Mouse (Mus musculus): Measurements from ENCODE around the gene Trim7.

The Trim7 gene

DNA sequence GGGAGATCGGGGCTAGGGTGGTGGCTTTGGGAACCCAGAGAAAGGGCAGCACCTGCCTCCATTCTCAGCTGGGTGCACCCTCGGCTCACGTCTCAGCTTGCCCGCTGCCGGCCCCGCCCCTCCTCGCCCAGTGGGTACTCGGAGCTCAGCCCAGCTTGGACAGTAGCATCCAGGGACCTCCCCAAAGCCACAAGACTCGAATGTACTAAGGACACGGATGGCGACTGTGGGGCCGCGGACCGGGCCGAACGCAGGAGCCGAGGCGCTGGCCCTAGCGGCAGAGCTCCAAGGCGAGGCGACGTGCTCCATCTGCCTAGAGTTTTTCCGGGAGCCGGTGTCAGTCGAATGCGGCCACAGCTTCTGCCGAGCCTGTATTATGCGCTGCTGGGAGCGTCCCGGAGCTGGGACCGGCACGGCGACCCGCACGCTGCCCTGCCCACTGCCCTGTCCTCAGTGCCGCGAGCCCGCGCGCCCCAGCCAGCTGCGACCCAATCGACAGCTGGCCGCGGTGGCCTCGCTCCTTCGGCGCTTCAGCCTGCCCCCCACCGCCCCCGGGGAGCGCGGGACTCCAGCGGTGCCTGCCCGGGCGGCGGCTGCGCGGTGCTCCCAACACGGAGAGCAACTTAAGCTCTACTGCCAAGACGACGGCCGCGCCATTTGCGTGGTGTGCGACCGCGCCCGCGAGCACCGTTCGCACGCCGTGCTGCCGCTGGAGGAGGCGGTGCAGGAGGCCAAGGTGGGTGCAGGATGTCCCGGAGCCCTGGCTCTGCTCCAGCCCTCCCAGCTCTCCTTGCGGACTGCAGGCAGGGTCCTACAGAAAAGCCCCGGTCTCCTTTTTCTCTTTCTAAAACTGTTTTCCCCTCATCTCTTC is 11.6 kb downstream of the Trim7 start:
- Histone ChIP-seq H3K36me3 (ENCODE audit: insufficient read depth, low read length) (no peaks in the 10 kb centered on the region), H3K4me1 (replicated peaks; ENCODE audit: low read depth, low read length) (peaks cover 52% of the 10 kb centered on the region), H3K27me3 (ENCODE audit: insufficient read depth, low read length) (peaks cover 44% of the 10 kb centered on the region), H3K9me3 (ENCODE audit: low read length) (no peaks in the 10 kb centered on the region), H3K4me3 (replicated peaks; ENCODE audit: low read length) (peak overlapping the region; percentile 88)
- TF ChIP-seq NANOG (IDR thresholded peaks at IDR 0.05; ENCODE audit: borderline replicate concordance, low read length), result no peak
- no peak for TF ChIP-seq POU5F1 (IDR thresholded peaks at IDR 0.05; ENCODE audit: borderline replicate concordance, low read length)
- TF ChIP-seq CTCF (conservative IDR thresholded peaks at IDR 0.05; ENCODE audit: low read length), result no peak

DNA sequence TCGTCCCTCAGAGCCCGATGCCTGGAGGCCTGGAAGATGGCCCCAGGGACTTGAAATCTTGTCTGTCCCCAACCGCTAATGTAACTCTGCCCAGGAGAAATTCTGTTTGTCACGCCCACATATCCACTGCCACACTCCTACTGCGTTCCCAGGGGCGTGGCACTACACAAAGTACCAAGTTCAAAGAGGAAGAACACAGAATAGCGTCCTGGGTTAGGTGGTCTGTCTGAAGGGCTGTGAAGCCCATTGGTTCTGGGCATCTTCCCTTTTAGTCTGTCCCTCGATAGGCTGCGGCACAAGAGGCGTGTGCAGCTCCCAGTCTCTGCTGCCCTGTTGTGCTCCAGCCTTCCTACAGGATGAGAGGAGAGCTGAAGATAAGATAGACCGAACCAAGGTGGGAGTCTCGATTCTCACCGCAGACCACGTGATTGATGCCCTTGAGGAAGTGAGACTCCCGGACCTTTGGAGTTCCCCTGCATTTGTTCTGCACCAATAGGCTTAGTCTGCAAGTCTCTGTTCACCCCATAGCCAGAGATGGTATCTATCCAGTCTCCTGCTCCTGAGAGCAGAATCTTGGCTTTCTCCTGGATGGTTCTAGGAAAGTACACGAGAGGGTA is 12.3 kb downstream of the Trim7 start:
- Histone ChIP-seq H3K4me1 (replicated peaks; ENCODE audit: low read depth, low read length) (peaks cover 52% of the 10 kb centered on the region), H3K9me3 (ENCODE audit: low read length) (no peaks in the 10 kb centered on the region), H3K4me3 (replicated peaks; ENCODE audit: low read length) (peak overlapping the region; percentile 88), H3K36me3 (ENCODE audit: insufficient read depth, low read length) (no peaks in the 10 kb centered on the region), H3K27me3 (ENCODE audit: insufficient read depth, low read length) (peaks cover 45% of the 10 kb centered on the region)
- no peak for TF ChIP-seq CTCF (conservative IDR thresholded peaks at IDR 0.05; ENCODE audit: low read length)
- TF ChIP-seq POU5F1 (IDR thresholded peaks at IDR 0.05; ENCODE audit: borderline replicate concordance, low read length), result no peak
- TF ChIP-seq NANOG (IDR thresholded peaks at IDR 0.05; ENCODE audit: borderline replicate concordance, low read length), result no peak

DNA sequence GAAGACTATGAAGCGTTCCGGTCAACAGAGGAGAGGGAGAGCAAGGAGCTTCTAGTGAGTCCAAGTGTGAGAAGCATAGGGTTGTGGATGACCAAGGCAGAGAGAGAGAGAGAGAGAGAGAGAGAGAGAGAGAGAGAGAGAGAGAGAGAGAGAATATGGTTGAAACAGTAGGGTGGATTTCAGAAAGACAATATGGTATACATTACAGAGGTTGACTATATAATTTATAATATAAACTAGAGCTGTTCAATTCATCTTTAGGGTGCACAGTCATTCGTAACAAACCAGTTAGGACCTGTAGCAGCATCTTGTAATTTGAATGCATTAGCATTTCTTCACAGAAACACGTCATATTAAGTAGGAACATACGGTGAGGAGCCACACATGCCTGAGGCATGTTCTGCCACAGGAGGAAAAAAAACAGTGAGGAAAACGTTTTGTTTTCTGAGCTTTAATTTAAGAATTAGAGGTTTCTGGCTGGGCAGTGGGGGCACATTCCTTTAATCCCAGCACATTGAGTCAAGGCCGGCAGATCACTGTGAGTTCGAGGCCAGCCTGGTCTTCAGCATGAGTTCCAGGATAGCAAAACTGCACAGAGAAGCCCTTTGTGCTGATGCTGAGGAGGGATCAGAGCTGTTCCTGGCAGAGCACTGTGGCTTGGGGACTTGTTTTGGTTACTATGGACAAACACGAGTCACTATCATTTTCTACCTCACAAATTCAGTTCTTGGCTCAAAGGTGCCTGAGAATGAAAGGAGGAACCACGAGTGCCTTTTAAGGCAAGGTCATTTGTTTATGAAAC is 13.1 kb downstream of the Trim7 start:
- Histone ChIP-seq H3K27me3 (ENCODE audit: insufficient read depth, low read length) (peaks cover 45% of the 10 kb centered on the region), H3K4me1 (replicated peaks; ENCODE audit: low read depth, low read length) (peaks cover 52% of the 10 kb centered on the region), H3K9me3 (ENCODE audit: low read length) (no peaks in the 10 kb centered on the region), H3K36me3 (ENCODE audit: insufficient read depth, low read length) (no peaks in the 10 kb centered on the region), H3K4me3 (replicated peaks; ENCODE audit: low read length) (peak overlapping the region; percentile 88)
- TF ChIP-seq POU5F1 (IDR thresholded peaks at IDR 0.05; ENCODE audit: borderline replicate concordance, low read length) (no peak), NANOG (IDR thresholded peaks at IDR 0.05; ENCODE audit: borderline replicate concordance, low read length) (no peak), CTCF (conservative IDR thresholded peaks at IDR 0.05; ENCODE audit: low read length) (no peak)

DNA sequence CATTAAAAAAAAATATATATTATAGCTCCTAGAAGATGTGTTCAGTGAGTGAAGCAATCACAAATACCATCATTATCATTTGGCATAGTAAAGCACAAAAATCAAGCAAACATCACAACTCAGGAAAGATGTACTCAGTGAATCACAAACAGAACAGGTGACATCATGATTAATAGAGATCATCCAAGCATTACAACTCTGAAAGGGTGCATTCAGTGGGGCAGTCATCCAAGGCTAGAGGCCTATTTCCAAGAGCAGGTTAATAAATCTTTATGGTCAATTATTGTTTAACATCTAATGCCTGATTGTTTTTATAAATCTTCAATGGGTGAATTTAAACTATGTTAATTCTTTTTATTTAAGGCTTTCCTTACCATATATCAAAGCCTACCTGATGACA is 14.9 kb downstream of the Trim7 start:
- TF ChIP-seq POU5F1 (IDR thresholded peaks at IDR 0.05; ENCODE audit: borderline replicate concordance, low read length) (no peak), CTCF (conservative IDR thresholded peaks at IDR 0.05; ENCODE audit: low read length) (no peak), NANOG (IDR thresholded peaks at IDR 0.05; ENCODE audit: borderline replicate concordance, low read length) (no peak)
- H3K9me3 ChIP-seq (ENCODE audit: low read length), result no peaks in the 10 kb centered on the region
- peaks cover 45% of the 10 kb centered on the region for H3K27me3 ChIP-seq (ENCODE audit: insufficient read depth, low read length)
- peaks cover 49% of the 10 kb centered on the region for H3K4me1 ChIP-seq (replicated peaks; ENCODE audit: low read depth, low read length)
- no peak overlapping the region for H3K4me3 ChIP-seq (replicated peaks; ENCODE audit: low read length)
- H3K36me3 ChIP-seq (ENCODE audit: insufficient read depth, low read length), result no peaks in the 10 kb centered on the region

DNA sequence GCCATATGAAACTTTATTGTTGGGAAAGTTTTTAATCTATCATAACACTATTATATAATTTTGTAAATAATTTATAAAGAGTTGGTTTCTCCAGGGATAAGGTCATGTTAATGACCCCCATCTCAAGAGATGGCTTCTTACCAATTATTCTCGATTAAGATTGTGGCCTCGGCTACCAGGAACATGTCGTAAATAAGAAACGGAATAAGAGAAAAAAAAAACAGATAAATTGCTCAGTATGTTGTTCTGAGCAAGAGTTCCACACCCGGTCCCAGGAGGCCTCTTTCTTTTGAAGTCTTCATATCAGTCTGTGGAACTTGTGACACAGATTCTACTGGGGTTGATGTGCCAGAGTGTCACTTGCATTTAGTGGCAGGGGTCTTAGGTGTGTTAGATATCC is 15.3 kb downstream of the Trim7 start:
- Histone ChIP-seq H3K36me3 (ENCODE audit: insufficient read depth, low read length) (no peaks in the 10 kb centered on the region), H3K9me3 (ENCODE audit: low read length) (no peaks in the 10 kb centered on the region), H3K27me3 (ENCODE audit: insufficient read depth, low read length) (peaks cover 43% of the 10 kb centered on the region), H3K4me1 (replicated peaks; ENCODE audit: low read depth, low read length) (peaks cover 49% of the 10 kb centered on the region), H3K4me3 (replicated peaks; ENCODE audit: low read length) (no peak overlapping the region)
- TF ChIP-seq POU5F1 (IDR thresholded peaks at IDR 0.05; ENCODE audit: borderline replicate concordance, low read length), result no peak
- no peak for TF ChIP-seq NANOG (IDR thresholded peaks at IDR 0.05; ENCODE audit: borderline replicate concordance, low read length)
- no peak for TF ChIP-seq CTCF (conservative IDR thresholded peaks at IDR 0.05; ENCODE audit: low read length)

DNA sequence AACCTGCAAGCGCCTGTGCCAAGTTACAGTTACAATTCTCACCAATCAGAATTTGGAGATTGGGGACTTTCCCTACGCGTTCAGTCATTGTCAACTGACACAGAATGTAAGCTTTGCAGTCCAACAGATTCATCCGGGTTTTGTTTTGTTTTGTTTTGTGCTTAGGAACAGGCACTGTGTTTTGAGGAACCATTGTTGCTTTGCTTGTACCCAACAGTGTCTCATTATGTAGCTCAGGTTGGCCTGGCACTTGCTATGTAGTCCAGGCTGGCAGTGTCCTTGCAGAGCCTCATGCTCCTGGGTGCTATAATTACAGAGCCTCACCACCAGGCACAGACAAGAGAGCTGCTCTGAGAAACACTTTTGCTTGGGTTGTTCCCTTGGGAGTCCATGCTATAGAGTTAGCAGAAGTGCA is 16.4 kb downstream of the Trim7 start:
- TF ChIP-seq POU5F1 (IDR thresholded peaks at IDR 0.05; ENCODE audit: borderline replicate concordance, low read length) (no peak), NANOG (IDR thresholded peaks at IDR 0.05; ENCODE audit: borderline replicate concordance, low read length) (no peak), CTCF (conservative IDR thresholded peaks at IDR 0.05; ENCODE audit: low read length) (no peak)
- Histone ChIP-seq H3K4me3 (replicated peaks; ENCODE audit: low read length) (no peak overlapping the region), H3K9me3 (ENCODE audit: low read length) (no peaks in the 10 kb centered on the region), H3K36me3 (ENCODE audit: insufficient read depth, low read length) (no peaks in the 10 kb centered on the region), H3K4me1 (replicated peaks; ENCODE audit: low read depth, low read length) (peaks cover 44% of the 10 kb centered on the region), H3K27me3 (ENCODE audit: insufficient read depth, low read length) (peaks cover 31% of the 10 kb centered on the region)

DNA sequence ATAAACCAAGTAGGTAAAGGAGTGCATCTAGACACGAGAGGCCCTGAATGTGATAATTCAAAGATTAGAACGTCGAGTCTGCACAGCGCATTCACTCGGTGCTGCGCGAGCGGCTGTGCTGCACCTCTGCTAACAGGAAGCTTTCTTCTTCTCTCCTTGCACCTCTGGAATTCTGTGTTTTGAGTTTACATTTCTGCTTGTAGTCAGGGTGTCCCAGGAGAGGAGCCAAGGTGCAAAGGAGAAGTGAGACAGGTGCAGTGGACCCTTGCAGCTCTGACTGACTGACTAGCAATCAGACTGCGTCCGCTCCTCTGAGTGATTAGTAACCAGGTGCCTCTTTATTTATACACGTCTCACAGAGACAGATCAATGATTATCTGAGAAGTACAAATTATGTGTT is 17.3 kb downstream of the Trim7 start:
- Histone ChIP-seq H3K27me3 (ENCODE audit: insufficient read depth, low read length) (peaks cover 23% of the 10 kb centered on the region), H3K4me1 (replicated peaks; ENCODE audit: low read depth, low read length) (peaks cover 50% of the 10 kb centered on the region), H3K9me3 (ENCODE audit: low read length) (no peaks in the 10 kb centered on the region), H3K36me3 (ENCODE audit: insufficient read depth, low read length) (no peaks in the 10 kb centered on the region), H3K4me3 (replicated peaks; ENCODE audit: low read length) (no peak overlapping the region)
- TF ChIP-seq NANOG (IDR thresholded peaks at IDR 0.05; ENCODE audit: borderline replicate concordance, low read length) (no peak), POU5F1 (IDR thresholded peaks at IDR 0.05; ENCODE audit: borderline replicate concordance, low read length) (no peak), CTCF (conservative IDR thresholded peaks at IDR 0.05; ENCODE audit: low read length) (no peak)

DNA sequence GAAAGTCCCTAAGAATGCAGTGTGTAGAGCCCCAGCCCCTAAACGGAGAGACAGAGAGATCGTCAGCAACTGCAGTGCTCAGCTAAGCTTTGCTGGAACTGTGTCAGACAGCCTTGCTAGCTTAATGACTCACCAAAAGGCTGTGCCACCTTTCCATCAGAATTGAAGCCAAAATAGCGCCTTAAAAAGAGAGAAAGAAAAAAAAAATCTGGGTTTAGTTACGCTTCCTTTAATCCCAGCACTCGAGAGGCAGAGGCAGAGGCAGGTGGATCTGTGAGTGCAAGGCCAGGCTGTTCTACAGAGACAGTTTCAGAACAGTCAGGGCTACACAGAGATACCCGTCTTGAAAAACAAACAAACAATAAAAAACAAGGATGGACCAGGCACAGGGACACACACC is 18.4 kb downstream of the Trim7 start:
- Histone ChIP-seq H3K9me3 (ENCODE audit: low read length) (no peaks in the 10 kb centered on the region), H3K36me3 (ENCODE audit: insufficient read depth, low read length) (no peaks in the 10 kb centered on the region), H3K27me3 (ENCODE audit: insufficient read depth, low read length) (peaks cover 23% of the 10 kb centered on the region), H3K4me1 (replicated peaks; ENCODE audit: low read depth, low read length) (peaks cover 46% of the 10 kb centered on the region), H3K4me3 (replicated peaks; ENCODE audit: low read length) (no peak overlapping the region)
- TF ChIP-seq CTCF (conservative IDR thresholded peaks at IDR 0.05; ENCODE audit: low read length), result no peak
